Mouse (Mus musculus) kidney, embryonic 15.5 days (tissue): Measurements from ENCODE around the gene Proser3. TPM values are rescaled to one million over a fixed set of nuclear protein-coding genes. Genes with fewer than 3 reads are reported as not detected.

Experiments used
- ATAC-seq: fragments of 200-750 bp; cut with Nextera tagmentation; replicated peaks from 2 replicates; pipeline ENCODE4 v1.8.0; 2017; ENCODE audit warnings: moderate TSS enrichment; ENCODE audit not compliant: low FRiP score
- H3K27ac ChIP-seq: fragments of 300-500 bp; sonication (generic); 2 replicates; pipeline ENCODE4 v1.5.1; 2015; ENCODE audit warnings: mild to moderate bottlenecking, inconsistent platforms
- H3K27me3 ChIP-seq: fragments of 300-500 bp; sonication (generic); 2 replicates; pipeline ENCODE4 v1.6.1; 2015; ENCODE audit warnings: inconsistent platforms
- H3K36me3 ChIP-seq: fragments of 300-500 bp; sonication (generic); 2 replicates; pipeline ENCODE4 v1.6.1; 2015; ENCODE audit warnings: inconsistent platforms
- H3K4me1 ChIP-seq: fragments of 300-500 bp; sonication (generic); 2 replicates; pipeline ENCODE4 v1.6.1; 2015; ENCODE audit warnings: inconsistent platforms
- H3K4me2 ChIP-seq: fragments of 300-500 bp; sonication (generic); 2 replicates; pipeline ENCODE4 v1.6.1; 2015; ENCODE audit warnings: moderate library complexity, mild to moderate bottlenecking, inconsistent platforms
- H3K4me3 ChIP-seq: fragments of 300-500 bp; sonication (generic); replicated peaks from 2 replicates; pipeline ENCODE4 v1.5.1; 2015; ENCODE audit warnings: mild to moderate bottlenecking, inconsistent platforms
- H3K9ac ChIP-seq: fragments of 300-500 bp; sonication (generic); 2 replicates; pipeline ENCODE4 v1.6.1; 2015; ENCODE audit warnings: mild to moderate bottlenecking, inconsistent platforms
- H3K9me3 ChIP-seq: fragments of 300-500 bp; sonication (generic); replicated peaks from 2 replicates; pipeline ENCODE4 v1.6.1; 2016; ENCODE audit warnings: inconsistent platforms
- WGBS: fragments of 180-500 bp; shearing (Covaris S2); methylation state at CpG from one replicate; pipeline ENCODE4 v1.1.7; 2015; ENCODE audit warnings: mixed read lengths; 5-methylcytosine and 5-hydroxymethylcytosine counted together
- polyA plus RNA-seq: library from polyadenylated mRNA; unstranded; fragments of >200 nt; fragmentation: Nextera tagmentation; extraction: Ambion mirVana; gene quantifications from 2 replicates; pipeline ENCODE4 v1.2.1, GENCODE M21; 2015

The Proser3 gene
- polyA plus RNA-seq, 1 experiment from 2014 or later: 14.1 TPM

GRCm38 (mm10) chr7:30567555-30567954 is 15.5 kb upstream of the Proser3 start:
- no peak for ATAC-seq
- Histone ChIP-seq H3K9ac (no peak overlapping the region), H3K36me3 (peaks cover 77% of the 10 kb centered on the region), H3K4me2 (no peak overlapping the region), H3K4me3 (no peak overlapping the region), H3K4me1 (peaks cover 11% of the 10 kb centered on the region), H3K9me3 (no peaks in the 10 kb centered on the region), H3K27me3 (no peaks in the 10 kb centered on the region), H3K27ac (no peak overlapping the region)
- 93% methylated on average over 11 of the region's 11 CpGs for WGBS

- Histone ChIP-seq H3K4me1 (peaks cover 22% of the 10 kb centered on the region), H3K36me3 (peaks cover 69% of the 10 kb centered on the region), H3K27me3 (no peaks in the 10 kb centered on the region), H3K9ac (no peak overlapping the region), H3K27ac (no peak overlapping the region), H3K4me3 (no peak overlapping the region), H3K9me3 (no peaks in the 10 kb centered on the region), H3K4me2 (no peak overlapping the region)
- ATAC-seq: no peak
- 75% methylated on average over 9 of the region's 9 CpGs for WGBS
Measured at GRCm38 (mm10) chr7:30566033-30566432, 13.9 kb upstream of the Proser3 start.

GRCm38 (mm10) chr7:30564970-30565571 is 13.0 kb upstream of the Proser3 start, which contains the start of gene Igflr1:
Gene Igflr1 (plus strand): TSS chr7:30565427.
- H3K9ac ChIP-seq: peak within 1 kb of the TSS; percentile 73; the same call in 1 of the 2 replicates
- peaks cover 25% of the 10 kb centered on the region for H3K4me1 ChIP-seq
- H3K27ac ChIP-seq: 0 out of 2 replicates have a peak within 1 kb of the TSS, but pooled peaks have one; percentile 97
- H3K27me3 ChIP-seq: no peaks in the 10 kb centered on the region
- peak within 1 kb of the TSS; percentile 79; the same call in 1 of the 2 replicates for H3K4me2 ChIP-seq
- H3K36me3 ChIP-seq: peaks cover 59% of the 10 kb centered on the region
- ATAC-seq: no peak
- H3K4me3 ChIP-seq: peak within 1 kb of the TSS; percentile 80
- 90% methylated on average over 12 of the region's 12 CpGs for WGBS
- H3K9me3 ChIP-seq: no peaks in the 10 kb centered on the region

- Histone ChIP-seq H3K27ac (peak overlapping the region; percentile 97), H3K4me1 (peaks cover 31% of the 10 kb centered on the region), H3K27me3 (no peaks in the 10 kb centered on the region), H3K4me2 (peak overlapping the region; percentile 79), H3K9ac (peak overlapping the region; percentile 73), H3K9me3 (no peaks in the 10 kb centered on the region), H3K36me3 (peaks cover 48% of the 10 kb centered on the region), H3K4me3 (peak overlapping the region; percentile 80)
- ATAC-seq: no peak
- WGBS: 17% methylated on average over 6 of the region's 6 CpGs
Measured at GRCm38 (mm10) chr7:30563906-30564280, 11.8 kb upstream of the Proser3 start.

- ATAC-seq: peak; percentile 91
- Histone ChIP-seq H3K4me3 (peak within 1 kb of the TSS; percentile 80), H3K27ac (peak within 1 kb of the TSS; percentile 97), H3K4me2 (peak within 1 kb of the TSS; percentile 79), H3K9me3 (no peaks in the 10 kb centered on the region), H3K4me1 (peaks cover 37% of the 10 kb centered on the region), H3K36me3 (peaks cover 42% of the 10 kb centered on the region), H3K27me3 (no peaks in the 10 kb centered on the region), H3K9ac (peak within 1 kb of the TSS; percentile 73)
- WGBS: under 1% methylated on average over 45 of the region's 45 CpGs
Measured at GRCm38 (mm10) chr7:30563117-30563905, 11.2 kb upstream of the Proser3 start, which contains the start of the genes U2af1l4, Gm49396 and Psenen. Gene U2af1l4 (plus strand): TSS chr7:30563301. Gene Gm49396 (plus strand): TSS chr7:30563344. Gene Psenen (minus strand): TSS chr7:30563627.

GRCm38 (mm10) chr7:30562526-30563116 is 10.5 kb upstream of the Proser3 start:
- Histone ChIP-seq H3K4me2 (peak overlapping the region; percentile 79), H3K9ac (peak overlapping the region; percentile 73), H3K27me3 (no peaks in the 10 kb centered on the region), H3K4me1 (peaks cover 44% of the 10 kb centered on the region), H3K27ac (peak overlapping the region; percentile 97), H3K36me3 (peaks cover 39% of the 10 kb centered on the region), H3K9me3 (no peaks in the 10 kb centered on the region), H3K4me3 (peak overlapping the region; percentile 80)
- under 1% methylated on average over 27 of the region's 27 CpGs for WGBS
- ATAC-seq: no peak

GRCm38 (mm10) chr7:30560296-30560695 is 8.2 kb upstream of the Proser3 start:
- no peak for ATAC-seq
- peak overlapping the region; percentile 92 for H3K4me2 ChIP-seq
- no peaks in the 10 kb centered on the region for H3K9me3 ChIP-seq
- WGBS: 58% methylated on average over 2 of the region's 2 CpGs
- H3K27ac ChIP-seq: peak overlapping the region; percentile 71; the same call in 1 of the 2 replicates
- peaks cover 44% of the 10 kb centered on the region for H3K4me1 ChIP-seq
- 0 out of 2 replicates have a peak overlapping the region, but pooled peaks have one; percentile 14 for H3K9ac ChIP-seq
- H3K4me3 ChIP-seq: peak overlapping the region; percentile 71; the same call in 1 of the 2 replicates
- H3K36me3 ChIP-seq: peaks cover 39% of the 10 kb centered on the region
- no peaks in the 10 kb centered on the region for H3K27me3 ChIP-seq

- Histone ChIP-seq H3K4me2 (peak within 1 kb of the TSS; percentile 92), H3K27ac (peak within 1 kb of the TSS; percentile 75), H3K27me3 (no peaks in the 10 kb centered on the region), H3K4me1 (peaks cover 42% of the 10 kb centered on the region), H3K9ac (peak within 1 kb of the TSS; percentile 81), H3K36me3 (peaks cover 39% of the 10 kb centered on the region), H3K4me3 (peak within 1 kb of the TSS; percentile 71), H3K9me3 (no peaks in the 10 kb centered on the region)
- peak; percentile 87 for ATAC-seq
- WGBS: under 1% methylated on average over 20 of the region's 20 CpGs
Measured at GRCm38 (mm10) chr7:30559443-30559954, 7.4 kb upstream of the Proser3 start, which contains the start of gene Lin37. Gene Lin37 (minus strand): TSS chr7:30559838.

- no peaks in the 10 kb centered on the region for H3K9me3 ChIP-seq
- 13% methylated on average over 12 of the region's 12 CpGs for WGBS
- peak overlapping the region; percentile 75 for H3K27ac ChIP-seq
- no peaks in the 10 kb centered on the region for H3K27me3 ChIP-seq
- peaks cover 44% of the 10 kb centered on the region for H3K36me3 ChIP-seq
- peak overlapping the region; percentile 81 for H3K9ac ChIP-seq
- H3K4me3 ChIP-seq: peak overlapping the region; percentile 71
- no peak for ATAC-seq
- H3K4me1 ChIP-seq: peaks cover 39% of the 10 kb centered on the region
- peak overlapping the region; percentile 92 for H3K4me2 ChIP-seq
Measured at GRCm38 (mm10) chr7:30558656-30559442, 6.8 kb upstream of the Proser3 start.

GRCm38 (mm10) chr7:30557901-30558514 is 5.9 kb upstream of the Proser3 start:
- Histone ChIP-seq H3K4me2 (peak overlapping the region; percentile 92), H3K27ac (no peak overlapping the region), H3K27me3 (no peaks in the 10 kb centered on the region), H3K4me1 (peaks cover 44% of the 10 kb centered on the region), H3K36me3 (peaks cover 44% of the 10 kb centered on the region), H3K4me3 (peak overlapping the region; percentile 71), H3K9ac (peak overlapping the region; percentile 81; the same call in 1 of the 2 replicates), H3K9me3 (no peaks in the 10 kb centered on the region)
- ATAC-seq: no peak
- 82% methylated on average over 13 of the region's 13 CpGs for WGBS
